Mouse (Mus musculus): ENCODE results near the gene 1700018F24Rik.
"Not testable (repeated sequence)": the region's sequence is repeated elsewhere in the genome, so short reads cannot be mapped to it uniquely, and the experiment has no call there.

The 1700018F24Rik gene

GRCm38 (mm10) chr5:145042690-145043089 is at the start of gene 1700018F24Rik:
Gene 1700018F24Rik, plus strand, starts transcription at chr5:145042990.
- not testable (repeated sequence) for DNase-seq

- no peak for DNase-seq
Measured at GRCm38 (mm10) chr5:144998491-144998890, 44.3 kb upstream of the 1700018F24Rik start.

- DNase-seq, result no peak
Measured at GRCm38 (mm10) chr5:145003362-145003761, 39.4 kb upstream of the 1700018F24Rik start.

- DNase-seq, result no peak
Measured at GRCm38 (mm10) chr5:145004495-145004894, 38.3 kb upstream of the 1700018F24Rik start.

DNA sequence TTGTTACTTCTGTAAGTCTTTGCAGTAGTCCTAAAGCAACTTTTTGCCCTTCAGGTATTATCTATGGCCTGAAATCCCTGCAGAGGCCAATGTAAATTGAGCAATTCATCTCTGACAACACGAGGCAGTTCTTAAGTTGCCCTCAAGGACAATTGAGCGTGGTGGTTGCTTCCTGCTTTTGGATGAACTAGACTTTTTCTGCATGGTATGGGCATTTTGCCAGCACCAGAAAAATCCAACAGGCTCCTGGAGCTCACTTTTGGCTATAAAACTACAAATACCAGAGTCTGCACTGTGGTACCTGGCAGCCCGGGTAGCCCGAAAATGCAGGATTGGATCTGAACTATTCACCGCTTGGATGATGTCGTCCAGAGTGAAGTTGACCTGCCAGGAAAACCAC is 37.2 kb upstream of the 1700018F24Rik start:
- no peak for DNase-seq

- no peak for DNase-seq
Measured at GRCm38 (mm10) chr5:145008878-145009659, 33.7 kb upstream of the 1700018F24Rik start.

GRCm38 (mm10) chr5:145014278-145014677 is 28.5 kb upstream of the 1700018F24Rik start:
- DNase-seq, result no peak

DNA sequence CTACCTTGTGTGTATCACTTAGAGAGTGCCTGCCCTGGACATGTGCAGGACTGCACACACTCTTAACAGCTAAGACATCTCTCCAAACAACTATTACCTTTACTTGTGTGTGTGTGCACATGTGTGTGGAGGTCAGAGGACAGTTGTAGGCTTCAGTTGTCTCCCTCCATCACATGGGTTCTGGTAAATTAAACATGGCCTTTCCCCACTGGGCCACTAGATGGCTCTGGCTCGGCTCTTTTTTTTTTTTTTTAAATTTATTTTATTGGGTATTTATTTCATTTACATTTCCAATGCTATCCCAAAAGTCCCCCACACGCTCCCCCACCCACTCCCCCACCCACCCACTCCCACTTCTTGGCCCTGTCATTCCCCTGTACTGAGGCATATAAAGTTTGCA is 26.0 kb upstream of the 1700018F24Rik start:
- not testable (repeated sequence) for DNase-seq

DNA sequence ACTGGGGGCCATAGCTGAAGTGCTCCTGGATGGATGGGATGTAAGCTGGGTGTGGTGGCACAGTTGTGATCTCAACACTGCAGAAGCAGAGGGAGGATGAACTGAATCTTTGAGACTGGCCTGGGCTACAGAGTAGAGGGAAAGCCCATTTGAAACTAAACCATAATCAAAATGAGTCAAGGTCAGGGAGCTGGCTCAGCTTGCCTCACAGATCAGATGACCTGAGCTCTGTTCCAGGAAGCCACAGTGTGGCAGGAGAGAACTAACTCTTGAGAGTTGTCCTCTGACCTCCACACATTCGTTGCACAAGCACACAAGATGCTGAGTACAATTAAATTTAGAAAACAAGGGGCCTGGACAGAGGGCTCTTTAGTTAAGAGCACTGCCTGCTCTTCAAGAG is 22.5 kb upstream of the 1700018F24Rik start:
- not testable (repeated sequence) for DNase-seq

DNA sequence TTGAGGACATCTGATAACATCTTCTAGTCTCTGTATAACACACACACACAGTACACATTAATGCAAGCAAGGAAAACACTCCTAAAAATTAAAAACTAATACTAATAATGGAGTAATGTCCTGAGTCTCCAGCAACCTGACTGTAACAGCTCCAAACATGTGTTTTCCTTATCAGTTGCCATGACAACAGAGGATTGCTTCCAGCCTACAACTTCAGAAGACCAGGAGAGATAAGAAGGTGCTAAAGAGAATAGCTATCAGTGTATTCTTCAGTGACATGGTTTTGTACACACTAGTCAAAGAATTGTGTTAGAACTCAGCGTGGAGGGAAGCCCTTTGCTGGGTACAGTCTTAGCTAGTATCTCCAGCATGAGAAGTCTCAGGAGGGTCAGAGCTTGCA is 22.1 kb upstream of the 1700018F24Rik start:
- not testable (repeated sequence) for DNase-seq

DNA sequence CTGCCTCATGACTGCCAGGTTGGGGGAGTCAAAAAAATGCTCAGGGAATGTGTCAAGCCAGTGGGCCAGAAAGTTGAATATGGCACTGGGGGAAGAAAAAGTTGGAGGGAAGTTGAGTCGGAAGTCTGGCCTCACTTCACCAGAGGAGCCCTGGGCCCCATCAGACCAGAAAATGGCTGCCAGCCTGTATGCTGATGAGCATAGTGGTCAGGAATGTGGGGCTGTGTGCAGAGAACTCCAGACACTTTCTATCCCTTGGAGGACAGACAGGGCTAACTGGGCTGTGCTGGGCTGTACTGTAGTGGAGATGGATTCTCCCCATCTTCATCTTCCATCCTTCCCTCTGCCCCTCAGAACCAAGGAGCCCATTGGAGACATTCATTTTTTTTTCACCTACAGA is 12.3 kb upstream of the 1700018F24Rik start:
- DNase-seq, result not testable (repeated sequence)

- not testable (repeated sequence) for DNase-seq
Measured at GRCm38 (mm10) chr5:145032391-145032790, 10.4 kb upstream of the 1700018F24Rik start, which contains the start of gene Gm4871. Gene Gm4871, minus strand, starts transcription at chr5:145032754.

- peak; percentile 26 to 33 for DNase-seq
Measured at GRCm38 (mm10) chr5:145041628-145042027, 1.2 kb upstream of the 1700018F24Rik start.

DNA sequence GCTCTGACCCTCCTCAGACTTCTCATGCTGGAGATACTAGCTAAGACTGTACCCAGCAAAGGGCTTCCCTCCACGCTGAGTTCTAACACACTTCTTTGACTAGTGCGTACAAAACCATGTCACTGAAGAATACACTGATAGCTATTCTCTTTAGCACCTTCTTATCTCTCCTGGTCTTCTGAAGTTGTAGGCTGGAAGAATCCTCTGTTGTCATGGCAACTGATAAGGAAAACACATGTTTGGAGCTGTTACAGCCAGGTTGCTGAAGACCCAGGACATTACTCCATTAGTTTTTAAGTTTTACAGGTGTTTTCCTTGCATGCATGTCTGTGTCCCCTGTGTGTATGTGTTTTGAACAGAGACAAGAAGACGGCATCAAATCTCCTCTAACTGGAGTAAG is 11.4 kb downstream of the 1700018F24Rik start:
- not testable (repeated sequence) for DNase-seq

GRCm38 (mm10) chr5:145057907-145058306 is 15.1 kb downstream of the 1700018F24Rik start:
- no peak for DNase-seq

DNA sequence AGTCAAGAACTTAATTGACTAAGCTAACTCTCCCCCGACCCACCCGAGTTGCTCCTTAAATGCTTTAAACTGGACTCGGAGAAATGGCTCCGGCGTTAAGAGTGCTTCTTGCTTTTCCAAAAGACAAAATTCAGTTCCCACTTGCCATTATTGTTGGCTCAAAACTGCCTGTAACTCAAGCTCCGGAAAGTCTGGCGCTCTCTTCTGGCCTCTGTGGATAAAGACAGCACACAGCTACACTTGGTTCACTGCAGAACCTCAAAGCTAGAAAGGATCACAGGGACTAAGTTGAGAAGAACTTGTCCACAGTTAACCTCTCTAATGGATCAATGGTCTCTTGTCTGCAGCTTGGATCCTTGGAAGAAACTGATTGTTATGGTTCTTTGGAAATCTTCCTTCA is 15.9 kb downstream of the 1700018F24Rik start:
- DNase-seq, result no peak

DNA sequence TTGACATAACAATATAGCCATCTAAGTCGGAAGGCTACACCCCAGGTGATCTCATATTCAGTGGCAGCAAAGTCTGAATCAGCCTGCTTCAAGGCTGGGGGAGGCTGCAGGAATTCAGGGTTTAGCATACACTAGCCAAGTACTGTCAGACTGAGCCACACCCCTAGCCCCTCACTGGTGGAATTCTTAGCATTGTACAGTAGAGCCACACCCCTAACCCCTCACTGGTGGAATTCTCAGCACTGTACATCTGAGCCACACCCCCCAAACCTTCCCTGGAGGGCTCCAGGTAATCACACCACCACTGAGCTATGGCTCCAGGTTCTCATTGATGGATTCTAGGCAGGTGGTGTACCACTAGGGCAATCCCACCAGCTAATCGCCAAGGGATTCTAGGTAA is 16.7 kb downstream of the 1700018F24Rik start:
- DNase-seq, result no peak

- DNase-seq, result no peak
Measured at GRCm38 (mm10) chr5:145064765-145065340, 22.1 kb downstream of the 1700018F24Rik start.

DNA sequence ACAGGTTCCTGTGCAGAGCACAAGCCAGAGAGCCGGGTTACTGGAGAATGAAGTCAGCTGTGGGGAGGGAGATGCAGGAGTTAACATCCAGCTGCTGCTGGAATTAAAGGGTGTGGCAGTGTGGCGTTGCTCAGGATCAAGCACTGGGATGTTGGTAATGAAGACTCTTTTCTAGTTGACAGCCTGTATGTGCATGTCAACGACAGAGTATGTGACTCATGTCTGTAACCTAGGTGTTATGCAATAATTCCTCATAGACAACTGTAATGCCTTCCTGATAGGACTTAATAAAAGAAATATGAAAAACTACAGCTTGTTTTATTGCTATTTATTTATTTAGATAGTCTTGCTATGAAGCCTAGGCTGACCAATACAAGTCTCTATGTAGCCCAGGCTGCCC is 26.1 kb downstream of the 1700018F24Rik start:
- DNase-seq, result no peak

DNA sequence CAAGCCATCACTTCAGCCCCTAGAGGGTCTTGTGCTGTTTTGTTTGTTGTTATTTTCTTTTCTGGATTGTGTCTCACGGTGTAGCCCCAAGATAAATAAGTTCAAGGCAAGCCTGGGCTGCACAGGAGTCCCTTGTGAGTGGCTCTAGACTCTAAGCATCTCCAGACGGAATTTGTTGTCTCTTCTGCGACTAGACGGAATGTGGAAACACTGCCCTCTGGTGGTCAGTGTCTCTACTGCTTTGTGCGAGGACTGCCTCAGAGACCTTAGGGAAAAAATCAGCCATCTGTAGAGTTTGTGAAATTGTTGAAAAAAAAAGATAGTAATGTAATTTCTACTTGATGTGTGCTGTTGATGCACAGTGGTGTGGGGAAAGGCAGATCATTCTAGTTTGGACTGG is 26.9 kb downstream of the 1700018F24Rik start:
- DNase-seq, result peak; percentile 75 to 77

GRCm38 (mm10) chr5:145071342-145071741 is 28.6 kb downstream of the 1700018F24Rik start:
- peak in 1 of 2 experiments; percentile 11 for DNase-seq

- DNase-seq, result no peak
Measured at GRCm38 (mm10) chr5:145075081-145075480, 32.3 kb downstream of the 1700018F24Rik start.

GRCm38 (mm10) chr5:145081866-145082613 is 39.2 kb downstream of the 1700018F24Rik start:
- DNase-seq, result no peak

All from B cell, adult 2 months (primary cell).